Mouse (Mus musculus): ENCODE results near the gene Ipo4. TPM values are rescaled to one million over a fixed set of nuclear protein-coding genes. Genes with fewer than 3 reads are reported as not detected.
A peak's percentile ranks its signal among the peaks of the same experiment; 100 is the strongest.

The Ipo4 gene
- total and polyA plus RNA-seq, 3 experiments: 46.2 to 132 TPM; not detected in 1

DNA sequence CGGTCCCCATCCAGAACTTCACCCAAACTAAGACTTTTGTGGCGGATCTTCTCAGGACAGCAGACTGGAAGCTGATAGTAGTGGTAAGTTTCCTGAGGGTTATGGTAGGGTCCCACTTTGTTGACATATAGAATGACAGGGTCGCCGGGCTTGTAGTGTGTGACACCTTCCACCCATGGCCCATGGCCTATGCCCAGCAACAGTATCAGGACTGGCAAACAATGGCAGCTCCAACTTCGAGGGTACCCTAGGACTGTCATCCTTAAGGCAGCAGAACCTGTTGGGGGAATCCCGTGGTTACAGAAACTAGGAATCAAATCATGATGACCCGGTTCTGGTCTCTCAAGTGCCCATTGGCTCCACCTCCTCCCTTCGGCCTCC, 6.9 kb upstream of the Ipo4 start:
- Histone ChIP-seq H3K4me1 (ENCODE audit: control insufficient read depth in 1 of 2, insufficient read depth in 2 of 2, low read length in 2 of 2) (peaks cover 0 to 14% of the 10 kb centered on the region in 2 experiments; a peak in 2 of 4 replicates), H3K27me3 (ENCODE audit: control insufficient read depth in 1 of 2, insufficient read depth in 2 of 2, low read length in 2 of 2) (no peaks in the 10 kb centered on the region), H3K27ac (ENCODE audit: control insufficient read depth, low read depth, low read length) (peak overlapping the region; percentile 86), H3K4me3 (ENCODE audit: control insufficient read depth in 1 of 2, insufficient read depth in 1 of 2, low read depth in 2 of 2, low read length in 2 of 2) (peak overlapping the region; percentile 76 to 83), H3K9me3 (replicated peaks; ENCODE audit: insufficient read depth, low read length) (no peaks in the 10 kb centered on the region), H3K36me3 (ENCODE audit: control insufficient read depth in 1 of 2, insufficient read depth in 2 of 2, low read length in 2 of 2) (peaks cover 3 to 15% of the 10 kb centered on the region in 2 experiments; a peak in 3 of 4 replicates), H3K9ac (ENCODE audit: control insufficient read depth, low read depth, low read length, poor library complexity, severe bottlenecking) (peak overlapping the region; percentile 87), H3K79me2 (ENCODE audit: control insufficient read depth, insufficient read depth, low read length, poor library complexity) (peaks cover 42% of the 10 kb centered on the region)
- no peak for DNase-seq (ENCODE audit: low read depth, low spot score)
- TF ChIP-seq SMC3 (IDR thresholded peaks at IDR 0.05; ENCODE audit: low read depth, low read length) (no peak), HCFC1 (IDR thresholded peaks at IDR 0.05; ENCODE audit: low read depth, low read length) (no peak), RCOR1 (IDR thresholded peaks at IDR 0.05; ENCODE audit: low read depth, low read length) (no peak), CTCF (IDR thresholded peaks at IDR 0.05 in 2 of 3, conservative IDR thresholded peaks at IDR 0.05 in 1 of 3; ENCODE audit: control insufficient read depth in 1 of 3, insufficient read depth in 1 of 3, low read depth in 2 of 3, low read length in 3 of 3, poor library complexity in 1 of 3, severe bottlenecking in 1 of 3) (no peak), ZKSCAN1 (IDR thresholded peaks at IDR 0.05; ENCODE audit: low read depth, low read length) (no peak), GATA1 (IDR thresholded peaks at IDR 0.05; ENCODE audit: low read depth, low read length) (no peak), SIN3A (IDR thresholded peaks at IDR 0.05; ENCODE audit: low read length) (no peak), KAT2A (conservative IDR thresholded peaks at IDR 0.05; ENCODE audit: low read depth, low read length) (no peak), NRF1 (IDR thresholded peaks at IDR 0.05; ENCODE audit: insufficient read depth, low read depth, low read length, poor library complexity, severe bottlenecking) (no peak)

DNA sequence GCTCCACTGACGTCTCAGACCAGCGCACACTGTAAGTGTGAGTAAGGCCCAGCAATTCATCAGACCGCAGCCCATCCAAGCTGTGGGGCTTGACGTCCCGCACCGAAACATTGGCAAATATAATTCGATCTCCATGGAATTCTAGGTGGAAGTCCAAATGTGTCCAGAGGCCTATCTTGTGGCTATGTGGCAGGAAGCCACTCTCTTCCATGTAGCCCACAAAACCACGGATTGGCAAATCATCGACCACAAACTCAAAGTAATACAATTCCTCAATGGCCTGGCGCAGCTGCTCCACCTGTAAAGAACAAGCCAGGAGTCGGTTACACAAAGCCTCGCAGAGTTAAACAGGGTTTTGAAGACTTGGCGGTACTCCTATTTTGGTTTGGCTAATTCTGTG, 5.5 kb upstream of the Ipo4 start:
- no peak overlapping the region for H3K4me3 ChIP-seq (ENCODE audit: control insufficient read depth in 1 of 2, insufficient read depth in 1 of 2, low read depth in 2 of 2, low read length in 2 of 2)
- peaks cover 0 to 14% of the 10 kb centered on the region in 2 experiments; a peak in 2 of 4 replicates for H3K4me1 ChIP-seq (ENCODE audit: control insufficient read depth in 1 of 2, insufficient read depth in 2 of 2, low read length in 2 of 2)
- peaks cover 42% of the 10 kb centered on the region for H3K79me2 ChIP-seq (ENCODE audit: control insufficient read depth, insufficient read depth, low read length, poor library complexity)
- TF ChIP-seq RAD21 (IDR thresholded peaks at IDR 0.05; ENCODE audit: low read depth, low read length) (no peak), KAT2A (conservative IDR thresholded peaks at IDR 0.05; ENCODE audit: low read depth, low read length) (no peak), MAZ (IDR thresholded peaks at IDR 0.05; ENCODE audit: low read depth, low read length) (no peak), TAL1 (IDR thresholded peaks at IDR 0.05; ENCODE audit: low read length) (no peak), RCOR1 (IDR thresholded peaks at IDR 0.05; ENCODE audit: low read depth, low read length) (no peak), ELF1 (IDR thresholded peaks at IDR 0.05; ENCODE audit: low read depth, low read length) (no peak), SMC3 (IDR thresholded peaks at IDR 0.05; ENCODE audit: low read depth, low read length) (no peak), ZNF384 (IDR thresholded peaks at IDR 0.05; ENCODE audit: low read depth, low read length) (no peak), BHLHE40 (IDR thresholded peaks at IDR 0.05; ENCODE audit: borderline replicate concordance, low read depth, low read length) (no peak), POLR2AphosphoS2 (IDR thresholded peaks at IDR 0.05; ENCODE audit: low read length) (no peak), UBTF (IDR thresholded peaks at IDR 0.05; ENCODE audit: borderline replicate concordance, insufficient read depth, low read depth, low read length) (no peak), NRF1 (IDR thresholded peaks at IDR 0.05; ENCODE audit: insufficient read depth, low read depth, low read length, poor library complexity, severe bottlenecking) (no peak), GATA1 (IDR thresholded peaks at IDR 0.05; ENCODE audit: low read depth, low read length) (no peak), USF1 (IDR thresholded peaks at IDR 0.05; ENCODE audit: low read depth, low read length) (no peak), MYB (IDR thresholded peaks at IDR 0.05; ENCODE audit: low read depth, low read length) (no peak)
- no peaks in the 10 kb centered on the region for H3K27me3 ChIP-seq (ENCODE audit: control insufficient read depth in 1 of 2, insufficient read depth in 2 of 2, low read length in 2 of 2)
- no peak overlapping the region for H3K9ac ChIP-seq (ENCODE audit: control insufficient read depth, low read depth, low read length, poor library complexity, severe bottlenecking)
- no peak for DNase-seq (ENCODE audit: low read depth, low spot score)
- H3K9me3 ChIP-seq (replicated peaks; ENCODE audit: insufficient read depth, low read length): no peaks in the 10 kb centered on the region
- no peak overlapping the region for H3K27ac ChIP-seq (ENCODE audit: control insufficient read depth, low read depth, low read length)
- H3K36me3 ChIP-seq (ENCODE audit: control insufficient read depth in 1 of 2, insufficient read depth in 2 of 2, low read length in 2 of 2): peaks cover 4 to 15% of the 10 kb centered on the region in 2 experiments
